Mouse (Mus musculus): ENCODE measurements around the gene Hist1h1a. TPM values are rescaled to one million over a fixed set of nuclear protein-coding genes. Genes with fewer than 3 reads are reported as not detected.
A peak's percentile ranks its signal among the peaks of the same experiment; 100 is the strongest.
"Not testable (repeated sequence)": the region's sequence is repeated elsewhere in the genome, so short reads cannot be mapped to it uniquely, and the experiment has no call there.

The Hist1h1a gene
- total and polyA plus RNA-seq, 2 experiments = 0.12 to 6.2 TPM

- DNase-seq (ENCODE audit: extremely low read depth, low read depth, low spot score) = no peak
- Histone ChIP-seq H3K4me3 (ENCODE audit: insufficient read depth, low read depth, low read length) (no peak overlapping the region), H3K79me2 (ENCODE audit: control insufficient read depth, insufficient read depth, low read length) (no peaks in the 10 kb centered on the region), H3K9ac (ENCODE audit: low read depth, low read length) (no peak overlapping the region), H3K27me3 (ENCODE audit: control insufficient read depth, insufficient read depth, low read length) (no peaks in the 10 kb centered on the region), H3K36me3 (ENCODE audit: control insufficient read depth, insufficient read depth, low read length) (no peaks in the 10 kb centered on the region), H3K27ac (replicated peaks; ENCODE audit: insufficient read depth, low read depth, low read length) (no peak overlapping the region), H3K4me1 (ENCODE audit: control insufficient read depth, insufficient read depth, low read length) (peaks cover 12% of the 10 kb centered on the region)
- WGBS = 16% methylated on average over 4 of the region's 4 CpGs
- TF ChIP-seq POLR2A (IDR thresholded peaks at IDR 0.05; ENCODE audit: extremely low read depth, insufficient read depth, low read length) (no peak), CTCF (IDR thresholded peaks at IDR 0.05; ENCODE audit: low read depth, low read length) (no peak)
Observed at GRCm38 (mm10) chr13:23747892-23748288, 15.6 kb upstream of the Hist1h1a start.

GRCm38 (mm10) chr13:23749563-23750121 is 13.8 kb upstream of the Hist1h1a start:
- Histone ChIP-seq H3K4me3 (ENCODE audit: insufficient read depth, low read depth, low read length) (no peak overlapping the region), H3K4me1 (ENCODE audit: control insufficient read depth, insufficient read depth, low read length) (peaks cover 11% of the 10 kb centered on the region), H3K9ac (ENCODE audit: low read depth, low read length) (no peak overlapping the region), H3K36me3 (ENCODE audit: control insufficient read depth, insufficient read depth, low read length) (no peaks in the 10 kb centered on the region), H3K27ac (replicated peaks; ENCODE audit: insufficient read depth, low read depth, low read length) (no peak overlapping the region), H3K27me3 (ENCODE audit: control insufficient read depth, insufficient read depth, low read length) (no peaks in the 10 kb centered on the region), H3K79me2 (ENCODE audit: control insufficient read depth, insufficient read depth, low read length) (no peaks in the 10 kb centered on the region)
- TF ChIP-seq POLR2A (IDR thresholded peaks at IDR 0.05; ENCODE audit: extremely low read depth, insufficient read depth, low read length) = no peak
- no peak for TF ChIP-seq CTCF (IDR thresholded peaks at IDR 0.05; ENCODE audit: low read depth, low read length)
- 98% methylated on average over 5 of the region's 5 CpGs for WGBS
- no peak for DNase-seq (ENCODE audit: extremely low read depth, low read depth, low spot score)

GRCm38 (mm10) chr13:23750839-23751477 is 12.5 kb upstream of the Hist1h1a start, which contains the start of gene Hist1h2ab:
TSS of gene Hist1h2ab (plus strand) at chr13:23751126.
- H3K27me3 ChIP-seq (ENCODE audit: control insufficient read depth, insufficient read depth, low read length); H3K36me3 ChIP-seq (ENCODE audit: control insufficient read depth, insufficient read depth, low read length); H3K4me1 ChIP-seq (ENCODE audit: control insufficient read depth, insufficient read depth, low read length); H3K79me2 ChIP-seq (ENCODE audit: control insufficient read depth, insufficient read depth, low read length): not testable (repeated sequence)
- H3K27ac ChIP-seq (replicated peaks; ENCODE audit: insufficient read depth, low read depth, low read length) = peak within 1 kb of the TSS; percentile 96
- H3K4me3 ChIP-seq (ENCODE audit: insufficient read depth, low read depth, low read length) = peak within 1 kb of the TSS; percentile 67
- H3K9ac ChIP-seq (ENCODE audit: low read depth, low read length) = peak within 1 kb of the TSS; percentile 77
- DNase-seq (ENCODE audit: extremely low read depth, low read depth, low spot score) = peak; percentile 88
- under 1% methylated on average over 34 of the region's 47 CpGs for WGBS

- Histone ChIP-seq H3K4me1 (ENCODE audit: control insufficient read depth, insufficient read depth, low read length) (peaks cover 4% of the 10 kb centered on the region), H3K27ac (replicated peaks; ENCODE audit: insufficient read depth, low read depth, low read length) (peak overlapping the region; percentile 67; the same call in 1 of the 2 replicates), H3K27me3 (ENCODE audit: control insufficient read depth, insufficient read depth, low read length) (no peaks in the 10 kb centered on the region), H3K9ac (ENCODE audit: low read depth, low read length) (0 out of 2 replicates have a peak overlapping the region, but pooled peaks have one; percentile 41), H3K4me3 (ENCODE audit: insufficient read depth, low read depth, low read length) (peak overlapping the region; percentile 34; the same call in 1 of the 2 replicates), H3K79me2 (ENCODE audit: control insufficient read depth, insufficient read depth, low read length) (no peaks in the 10 kb centered on the region), H3K36me3 (ENCODE audit: control insufficient read depth, insufficient read depth, low read length) (no peaks in the 10 kb centered on the region)
- no peak for DNase-seq (ENCODE audit: extremely low read depth, low read depth, low spot score)
- 4% methylated on average over 11 of the region's 11 CpGs for WGBS
- no peak for TF ChIP-seq CTCF (IDR thresholded peaks at IDR 0.05; ENCODE audit: low read depth, low read length)
- no peak for TF ChIP-seq POLR2A (IDR thresholded peaks at IDR 0.05; ENCODE audit: extremely low read depth, insufficient read depth, low read length)
Observed at GRCm38 (mm10) chr13:23751478-23751956, 11.9 kb upstream of the Hist1h1a start.

- H3K9ac ChIP-seq (ENCODE audit: low read depth, low read length) = peak within 1 kb of the TSS; percentile 77
- H3K4me3 ChIP-seq (ENCODE audit: insufficient read depth, low read depth, low read length) = peak within 1 kb of the TSS; percentile 67; the same call in 1 of the 2 replicates
- WGBS = 3% methylated on average over 20 of the region's 47 CpGs
- H3K4me1 ChIP-seq (ENCODE audit: control insufficient read depth, insufficient read depth, low read length); H3K27me3 ChIP-seq (ENCODE audit: control insufficient read depth, insufficient read depth, low read length); H3K36me3 ChIP-seq (ENCODE audit: control insufficient read depth, insufficient read depth, low read length); H3K79me2 ChIP-seq (ENCODE audit: control insufficient read depth, insufficient read depth, low read length): not testable (repeated sequence)
- DNase-seq (ENCODE audit: extremely low read depth, low read depth, low spot score) = peak; percentile 86
- peak within 1 kb of the TSS; percentile 96 for H3K27ac ChIP-seq (replicated peaks; ENCODE audit: insufficient read depth, low read depth, low read length)
Observed at GRCm38 (mm10) chr13:23752067-23752741, 11.3 kb upstream of the Hist1h1a start, which contains the start of gene Hist1h3b. TSS of gene Hist1h3b (plus strand) at chr13:23752267.

All from liver, adult 2 months (tissue).